Mouse (Mus musculus): ENCODE data around the gene Rbms3. TPM values are rescaled to one million over a fixed set of nuclear protein-coding genes. Genes with fewer than 3 reads are reported as not detected.

Rbms3 gene
- polyA plus RNA-seq, 1 experiment from 2014 or later: not detected

GRCm38 (mm10) chr9:117084471-117084870 is 545.2 kb downstream of the Rbms3 start:
- no peak overlapping the region for H3K4me3 ChIP-seq (ENCODE audit: inconsistent target)
- H3K36me3 ChIP-seq (ENCODE audit: inconsistent target): no peaks in the 10 kb centered on the region
- H3K79me2 ChIP-seq (ENCODE audit: inconsistent target): no peaks in the 10 kb centered on the region
- WGBS (ENCODE audit: missing documents): 100% methylated on average over 2 of the region's 2 CpGs
- H3K27ac ChIP-seq: no peak overlapping the region

- 91% methylated on average over 8 of the region's 8 CpGs for WGBS (ENCODE audit: missing documents)
- Histone ChIP-seq H3K79me2 (ENCODE audit: inconsistent target) (no peaks in the 10 kb centered on the region), H3K27ac (no peak overlapping the region), H3K36me3 (ENCODE audit: inconsistent target) (no peaks in the 10 kb centered on the region), H3K4me3 (ENCODE audit: inconsistent target) (no peak overlapping the region)
These were observed 550.2 kb downstream of the Rbms3 start for GRCm38 (mm10) chr9:117079471-117079870.

DNA sequence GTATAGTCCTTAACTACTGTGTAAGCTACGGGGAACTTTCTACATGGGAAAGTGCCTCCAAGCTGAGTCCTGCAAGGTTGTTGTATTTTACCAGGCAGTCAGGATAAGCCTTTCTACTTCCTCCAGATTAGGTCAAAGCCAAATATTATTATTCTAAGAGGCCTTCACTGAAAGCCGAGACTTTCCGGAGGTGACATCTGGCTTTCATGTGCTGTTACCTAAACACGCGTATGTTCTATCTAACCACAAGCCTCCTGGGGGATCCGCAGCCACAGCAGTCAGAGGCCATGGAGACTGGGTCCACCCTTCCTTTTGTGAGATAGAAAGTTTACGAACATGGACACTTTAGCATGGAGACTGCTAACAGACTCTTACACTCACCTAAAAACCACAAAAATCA is 552.2 kb downstream of the Rbms3 start:
- Histone ChIP-seq H3K27ac (no peak overlapping the region), H3K79me2 (ENCODE audit: inconsistent target) (no peaks in the 10 kb centered on the region), H3K36me3 (ENCODE audit: inconsistent target) (no peaks in the 10 kb centered on the region), H3K4me3 (ENCODE audit: inconsistent target) (no peak overlapping the region)
- 59% methylated on average over 7 of the region's 7 CpGs for WGBS (ENCODE audit: missing documents)

GRCm38 (mm10) chr9:117076785-117077184 is 552.9 kb downstream of the Rbms3 start:
- WGBS (ENCODE audit: missing documents): 11% methylated on average over 8 of the region's 8 CpGs
- Histone ChIP-seq H3K4me3 (ENCODE audit: inconsistent target) (no peak overlapping the region), H3K36me3 (ENCODE audit: inconsistent target) (no peaks in the 10 kb centered on the region), H3K79me2 (ENCODE audit: inconsistent target) (no peaks in the 10 kb centered on the region), H3K27ac (no peak overlapping the region)

GRCm38 (mm10) chr9:117072433-117073099 is 557.1 kb downstream of the Rbms3 start:
- no peaks in the 10 kb centered on the region for H3K36me3 ChIP-seq (ENCODE audit: inconsistent target)
- no peak overlapping the region for H3K27ac ChIP-seq
- 78% methylated on average over 2 of the region's 2 CpGs for WGBS (ENCODE audit: missing documents)
- H3K79me2 ChIP-seq (ENCODE audit: inconsistent target): no peaks in the 10 kb centered on the region
- no peak overlapping the region for H3K4me3 ChIP-seq (ENCODE audit: inconsistent target)

DNA sequence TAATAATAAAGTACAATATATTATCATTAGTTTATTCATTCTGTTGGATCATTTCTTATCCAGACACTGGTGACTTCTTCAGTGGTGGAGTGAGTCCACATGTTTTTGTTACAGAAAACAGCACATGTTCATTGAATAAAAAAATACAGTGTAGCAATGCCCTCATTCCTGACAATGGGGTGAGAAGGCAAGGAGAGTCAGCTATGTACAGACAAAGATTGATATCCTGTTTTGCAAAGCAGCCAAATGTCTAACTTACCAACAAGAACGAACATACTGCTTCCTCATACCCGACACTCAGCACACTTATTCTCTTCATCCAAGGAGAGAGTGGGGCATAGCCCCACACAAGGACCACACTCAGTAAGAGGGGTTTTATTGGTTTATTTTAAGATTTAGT is 559.1 kb downstream of the Rbms3 start:
- H3K4me3 ChIP-seq (ENCODE audit: inconsistent target): no peak overlapping the region
- 37% methylated on average over 2 of the region's 2 CpGs for WGBS (ENCODE audit: missing documents)

GRCm38 (mm10) chr9:117069232-117069631 is 560.5 kb downstream of the Rbms3 start:
- Histone ChIP-seq H3K36me3 (ENCODE audit: inconsistent target) (no peaks in the 10 kb centered on the region), H3K4me3 (ENCODE audit: inconsistent target) (no peak overlapping the region), H3K79me2 (ENCODE audit: inconsistent target) (no peaks in the 10 kb centered on the region), H3K27ac (no peak overlapping the region)
- 100% methylated on average over 1 of the region's 1 CpGs for WGBS (ENCODE audit: missing documents)

More for the DNA sequence above, 559.1 kb downstream of the Rbms3 start:
- Histone ChIP-seq H3K27ac (no peak overlapping the region), H3K36me3 (ENCODE audit: inconsistent target) (no peaks in the 10 kb centered on the region), H3K79me2 (ENCODE audit: inconsistent target) (no peaks in the 10 kb centered on the region)

DNA sequence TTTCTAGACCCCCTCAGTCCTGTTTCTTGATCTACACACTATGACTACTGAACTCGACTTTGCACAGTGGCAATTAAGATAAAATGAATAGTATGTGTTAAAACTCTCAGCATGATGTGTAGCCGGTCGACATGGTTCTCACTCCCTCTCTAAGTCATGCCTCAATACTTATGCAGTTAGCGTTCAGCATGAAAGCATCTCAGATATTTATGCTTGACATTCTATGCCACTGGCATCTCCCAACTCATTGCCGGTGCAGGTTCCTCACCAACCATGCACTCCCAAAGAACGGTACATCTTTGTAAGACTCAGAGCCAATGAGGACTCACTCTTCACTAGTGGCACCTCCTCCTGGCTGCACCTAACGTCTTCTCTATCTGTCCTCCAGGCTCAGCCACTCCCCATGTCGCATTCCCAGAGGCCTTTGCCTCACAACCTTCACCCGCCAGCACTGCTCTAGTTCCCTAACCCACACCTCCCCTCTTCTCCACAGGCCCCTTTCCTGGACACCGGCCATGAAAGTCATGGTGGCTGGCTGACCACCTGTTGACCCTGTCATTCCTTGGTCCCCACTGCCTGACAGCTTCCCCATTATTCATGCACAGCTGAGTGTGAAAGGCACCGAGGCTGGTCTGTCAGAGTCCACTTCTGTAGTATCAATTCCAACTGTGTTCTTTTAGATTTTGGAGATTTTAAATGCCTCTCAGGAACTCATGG is 561.9 kb downstream of the Rbms3 start:
- WGBS (ENCODE audit: missing documents): 80% methylated on average over 11 of the region's 11 CpGs

GRCm38 (mm10) chr9:117066502-117066901 is 563.2 kb downstream of the Rbms3 start:
- no peak overlapping the region for H3K27ac ChIP-seq
- no peaks in the 10 kb centered on the region for H3K79me2 ChIP-seq (ENCODE audit: inconsistent target)
- no peak overlapping the region for H3K4me3 ChIP-seq (ENCODE audit: inconsistent target)
- no peaks in the 10 kb centered on the region for H3K36me3 ChIP-seq (ENCODE audit: inconsistent target)
- 75% methylated on average over 3 of the region's 3 CpGs for WGBS (ENCODE audit: missing documents)

More for the DNA sequence above, 561.9 kb downstream of the Rbms3 start:
- H3K27ac ChIP-seq: no peak overlapping the region
- no peaks in the 10 kb centered on the region for H3K79me2 ChIP-seq (ENCODE audit: inconsistent target)
- H3K36me3 ChIP-seq (ENCODE audit: inconsistent target): no peaks in the 10 kb centered on the region
- H3K4me3 ChIP-seq (ENCODE audit: inconsistent target): no peak overlapping the region

- Histone ChIP-seq H3K36me3 (ENCODE audit: inconsistent target) (no peaks in the 10 kb centered on the region), H3K79me2 (ENCODE audit: inconsistent target) (no peaks in the 10 kb centered on the region), H3K27ac (no peak overlapping the region), H3K4me3 (ENCODE audit: inconsistent target) (no peak overlapping the region)
- WGBS (ENCODE audit: missing documents): 90% methylated on average over 6 of the region's 6 CpGs
These were observed 564.1 kb downstream of the Rbms3 start for GRCm38 (mm10) chr9:117065601-117066000.

- 92% methylated on average over 1 of the region's 1 CpGs for WGBS (ENCODE audit: missing documents)
These were observed 570.1 kb downstream of the Rbms3 start for GRCm38 (mm10) chr9:117059586-117059985.

GRCm38 (mm10) chr9:117059135-117059534 is 570.6 kb downstream of the Rbms3 start:
- Histone ChIP-seq H3K4me3 (ENCODE audit: inconsistent target) (no peak overlapping the region), H3K79me2 (ENCODE audit: inconsistent target) (no peaks in the 10 kb centered on the region), H3K27ac (no peak overlapping the region), H3K36me3 (ENCODE audit: inconsistent target) (no peaks in the 10 kb centered on the region)
- 89% methylated on average over 5 of the region's 6 CpGs for WGBS (ENCODE audit: missing documents)

More at GRCm38 (mm10) chr9:117059586-117059985, 570.1 kb downstream of the Rbms3 start:
- no peaks in the 10 kb centered on the region for H3K36me3 ChIP-seq (ENCODE audit: inconsistent target)
- H3K79me2 ChIP-seq (ENCODE audit: inconsistent target): no peaks in the 10 kb centered on the region
- H3K4me3 ChIP-seq (ENCODE audit: inconsistent target): no peak overlapping the region
- no peak overlapping the region for H3K27ac ChIP-seq

DNA sequence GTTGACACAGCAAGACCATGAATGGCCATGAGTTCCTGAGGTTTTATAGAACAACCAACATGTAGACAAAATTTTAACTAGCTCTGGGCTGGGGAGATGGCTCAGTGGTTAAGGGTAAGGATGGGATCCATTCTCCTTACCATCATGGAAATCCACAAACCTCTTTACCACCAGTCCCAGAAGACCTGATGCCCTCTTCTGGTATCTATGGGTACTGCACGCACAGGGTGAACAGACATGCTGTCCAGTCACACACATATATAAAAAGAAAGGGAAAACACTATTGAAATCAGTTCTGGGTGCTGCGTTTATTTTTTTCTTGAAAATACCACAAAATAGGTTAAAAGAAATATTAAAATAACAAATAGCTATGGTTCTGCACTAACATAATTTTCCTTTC is 577.8 kb downstream of the Rbms3 start:
- no peaks in the 10 kb centered on the region for H3K79me2 ChIP-seq (ENCODE audit: inconsistent target)
- no peaks in the 10 kb centered on the region for H3K36me3 ChIP-seq (ENCODE audit: inconsistent target)
- WGBS (ENCODE audit: missing documents): 95% methylated on average over 2 of the region's 2 CpGs
- no peak overlapping the region for H3K27ac ChIP-seq
- H3K4me3 ChIP-seq (ENCODE audit: inconsistent target): no peak overlapping the region

DNA sequence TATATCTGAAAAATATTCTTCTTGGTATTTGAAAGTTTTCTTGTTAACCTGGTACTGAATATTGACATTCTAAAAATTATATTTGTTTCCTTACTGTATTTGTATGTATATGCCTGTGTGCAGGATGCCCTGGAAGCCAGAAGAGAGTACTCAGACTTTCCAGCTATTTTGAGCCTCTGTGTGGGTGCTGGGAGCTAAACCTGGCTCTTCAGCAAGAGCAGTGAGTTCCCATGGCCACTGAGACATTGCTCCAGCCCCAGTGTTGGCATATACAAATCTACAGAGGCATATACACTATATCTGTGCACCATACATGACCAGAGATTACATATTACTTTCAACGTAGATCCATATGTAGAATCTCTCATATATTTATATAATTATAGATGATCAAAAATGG is 581.1 kb downstream of the Rbms3 start:
- no peak overlapping the region for H3K4me3 ChIP-seq (ENCODE audit: inconsistent target)
- no peak overlapping the region for H3K27ac ChIP-seq
- no peaks in the 10 kb centered on the region for H3K79me2 ChIP-seq (ENCODE audit: inconsistent target)
- no peaks in the 10 kb centered on the region for H3K36me3 ChIP-seq (ENCODE audit: inconsistent target)
- 100% methylated on average over 1 of the region's 1 CpGs for WGBS (ENCODE audit: missing documents)

- Histone ChIP-seq H3K27ac (no peak overlapping the region), H3K36me3 (ENCODE audit: inconsistent target) (no peaks in the 10 kb centered on the region), H3K79me2 (ENCODE audit: inconsistent target) (no peaks in the 10 kb centered on the region), H3K4me3 (ENCODE audit: inconsistent target) (no peak overlapping the region)
- 82% methylated on average over 2 of the region's 2 CpGs for WGBS (ENCODE audit: missing documents)
These were observed 587.7 kb downstream of the Rbms3 start for GRCm38 (mm10) chr9:117041993-117042366.

Data from macrophage (primary cell).